Mouse (Mus musculus): ENCODE results near the gene Lrrtm3.

The Lrrtm3 gene

DNA sequence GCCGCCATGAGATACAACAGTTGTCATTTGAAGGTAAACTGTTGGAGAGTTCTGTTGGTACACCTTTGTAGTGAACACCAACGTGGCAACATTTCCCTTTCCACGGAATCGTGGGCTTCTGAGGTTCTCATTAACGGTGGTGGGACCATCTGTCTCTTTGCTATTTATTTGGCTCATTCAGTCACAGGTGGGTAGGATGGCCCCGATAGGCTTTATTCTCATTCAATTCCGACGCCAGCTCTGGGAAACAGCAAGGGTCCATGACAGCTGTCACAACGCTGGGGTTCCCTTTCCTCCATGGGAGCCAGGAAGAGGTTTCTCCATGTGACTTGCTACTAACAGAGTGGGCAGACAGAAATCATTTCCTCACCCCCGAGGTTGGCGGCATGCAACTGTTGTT, 48.2 kb downstream of the Lrrtm3 start:
- no peak for DNase-seq (ENCODE audit: low read depth, low spot score)

DNA sequence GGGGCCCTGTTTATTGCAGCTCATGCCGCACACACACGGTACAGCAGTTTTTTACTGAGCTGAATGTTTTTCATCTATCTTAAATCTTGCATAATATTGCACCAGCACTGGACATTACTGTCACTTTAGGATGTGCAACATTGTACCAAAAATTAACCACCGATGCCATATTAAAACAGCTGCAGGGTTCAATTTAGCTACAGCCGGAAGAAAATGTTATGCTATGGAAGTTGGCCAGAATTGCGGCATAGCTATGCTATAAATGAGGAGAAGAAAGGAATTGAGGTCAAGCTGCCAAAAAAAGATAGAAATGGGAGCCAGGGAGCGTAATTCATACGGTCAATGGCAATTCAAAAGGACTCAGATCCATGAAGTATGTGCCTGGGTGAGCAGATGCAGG, 48.9 kb downstream of the Lrrtm3 start:
- DNase-seq (ENCODE audit: low read depth, low spot score) = no peak

DNA sequence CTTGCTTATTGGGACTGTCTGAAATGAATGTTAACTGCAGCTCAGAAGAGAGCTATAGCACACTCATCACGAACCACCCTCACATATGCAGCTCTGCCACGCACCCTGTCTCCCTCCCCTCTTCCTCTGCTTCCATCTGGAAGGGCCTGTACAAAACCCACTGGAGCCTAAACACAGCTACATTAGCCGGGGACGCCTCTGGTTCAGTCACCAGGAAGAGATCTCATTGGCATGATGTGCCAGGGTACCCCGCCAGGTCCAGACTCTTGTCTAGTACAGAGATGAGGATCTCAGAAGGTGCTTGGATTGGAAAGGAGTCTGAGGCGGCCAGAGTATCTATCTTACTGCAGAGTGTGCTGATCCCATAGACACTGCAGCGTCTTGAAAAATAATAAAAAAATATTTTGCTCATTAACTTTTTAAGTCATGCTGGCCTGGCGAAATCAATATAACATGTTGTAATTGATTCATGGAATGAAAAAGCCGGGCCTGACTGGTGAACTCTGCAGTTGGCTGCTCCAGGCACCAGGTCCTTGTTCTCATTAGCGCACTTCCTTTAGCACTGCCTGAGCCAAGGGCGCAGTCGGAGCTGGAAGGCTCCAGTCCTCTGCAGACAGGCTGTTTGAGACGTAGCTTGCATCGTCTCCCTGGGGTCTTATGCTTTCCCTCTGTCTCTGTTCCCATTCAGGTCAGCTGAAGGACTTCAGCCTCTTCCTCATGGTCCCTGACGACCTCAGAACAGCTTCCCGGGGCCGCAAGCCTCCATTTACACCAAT, 50.1 kb downstream of the Lrrtm3 start:
- peak; percentile 49 for DNase-seq (ENCODE audit: low read depth, low spot score)

DNA sequence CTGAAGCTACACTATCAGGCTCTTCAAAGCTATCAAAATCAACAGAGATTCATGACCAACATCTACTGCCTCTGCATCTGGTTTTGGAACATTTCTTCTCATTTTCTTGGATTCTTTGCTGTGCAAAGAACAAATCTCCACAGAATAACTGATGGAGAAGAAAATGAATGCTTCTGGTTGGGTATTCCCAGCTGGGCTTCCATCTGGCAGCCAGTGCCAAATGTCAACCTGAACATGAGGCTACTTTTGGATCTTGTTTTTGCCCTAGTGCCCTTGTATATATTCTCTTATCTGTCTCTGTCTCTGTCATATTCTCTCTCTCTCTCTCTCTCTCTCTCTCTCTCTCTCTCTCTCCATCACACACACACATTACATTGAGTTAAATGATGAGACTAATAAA, 59.2 kb downstream of the Lrrtm3 start:
- no peak for DNase-seq (ENCODE audit: low read depth, low spot score)

DNA sequence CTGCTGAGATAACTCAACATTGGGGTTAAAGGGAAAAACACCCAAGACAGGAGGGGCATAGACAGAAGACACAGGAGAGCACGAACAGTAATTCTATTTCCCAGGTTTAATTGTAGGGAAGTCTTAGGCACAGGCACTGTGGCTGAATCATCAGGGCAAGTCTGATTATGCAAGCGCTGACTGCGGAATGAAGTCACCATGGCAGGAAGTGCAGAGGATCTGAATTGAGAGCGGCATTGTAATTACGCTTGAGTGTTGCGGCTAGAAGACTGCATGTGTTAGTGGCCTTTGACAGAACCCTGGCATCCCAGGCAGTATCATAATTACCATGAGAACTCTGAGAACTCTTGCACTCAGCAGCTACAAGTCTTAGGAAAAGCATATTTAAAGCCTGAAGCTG, 66.7 kb downstream of the Lrrtm3 start:
- peak; percentile 7 for DNase-seq (ENCODE audit: low read depth, low spot score)

DNA sequence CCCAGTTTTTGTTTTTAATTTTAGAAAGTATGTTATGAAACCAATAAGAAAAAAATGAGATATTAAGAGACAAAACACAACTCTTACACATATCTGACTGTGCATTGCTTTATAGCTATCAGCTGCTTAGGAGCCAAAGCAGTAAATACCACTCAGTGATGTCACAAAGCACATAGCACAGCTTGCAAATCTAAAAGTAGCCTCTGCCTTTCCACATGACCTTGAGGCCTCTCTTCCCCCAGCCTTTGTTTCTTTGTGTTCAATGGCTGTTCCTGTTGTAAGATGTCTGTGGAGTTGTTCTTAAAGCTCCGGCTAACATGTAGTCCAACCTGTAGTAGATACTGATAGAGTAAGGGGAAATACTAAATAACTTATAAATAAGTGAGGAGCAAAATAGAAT, 69.7 kb downstream of the Lrrtm3 start:
- DNase-seq (ENCODE audit: low read depth, low spot score) = no peak

DNA sequence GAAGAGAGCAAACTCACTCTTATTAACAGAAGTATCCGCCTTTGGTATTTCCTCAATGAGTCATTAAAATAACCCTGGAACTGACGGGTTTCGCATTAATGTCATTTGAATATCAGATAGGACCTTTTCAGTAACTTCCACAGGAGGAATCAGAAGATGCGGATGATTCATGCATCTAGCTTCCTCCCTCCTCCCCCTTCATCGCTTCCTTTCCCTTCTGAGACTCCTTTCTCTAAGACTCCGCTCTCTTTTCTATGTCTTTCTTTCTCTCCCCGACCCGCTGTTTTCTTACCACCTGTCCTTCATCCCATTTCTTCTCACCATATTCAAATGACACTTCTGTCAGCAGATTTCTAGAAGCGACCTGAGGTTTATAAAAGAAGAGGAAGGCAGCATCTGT, 88.1 kb downstream of the Lrrtm3 start:
- no peak for DNase-seq (ENCODE audit: low read depth, low spot score)

DNA sequence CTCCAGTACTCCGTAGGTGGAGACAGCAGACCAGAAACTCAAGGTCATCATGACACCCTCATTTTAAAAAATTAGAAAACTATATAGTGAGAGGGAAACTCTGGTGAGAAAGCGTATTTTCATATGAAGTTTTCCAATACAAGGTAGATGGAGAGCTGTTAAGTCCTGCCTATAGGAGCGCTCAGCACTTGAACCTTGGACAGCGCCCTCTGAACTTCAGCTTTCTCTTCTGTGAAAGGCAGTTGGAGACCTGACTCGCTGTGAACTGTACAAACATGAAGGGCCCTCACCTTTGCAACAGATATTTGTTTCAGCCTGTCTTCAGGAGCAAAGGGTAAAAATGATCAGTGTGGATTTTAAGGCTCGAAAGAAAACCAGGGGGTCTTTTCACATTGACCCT, 88.5 kb downstream of the Lrrtm3 start:
- no peak for DNase-seq (ENCODE audit: low read depth, low spot score)

DNA sequence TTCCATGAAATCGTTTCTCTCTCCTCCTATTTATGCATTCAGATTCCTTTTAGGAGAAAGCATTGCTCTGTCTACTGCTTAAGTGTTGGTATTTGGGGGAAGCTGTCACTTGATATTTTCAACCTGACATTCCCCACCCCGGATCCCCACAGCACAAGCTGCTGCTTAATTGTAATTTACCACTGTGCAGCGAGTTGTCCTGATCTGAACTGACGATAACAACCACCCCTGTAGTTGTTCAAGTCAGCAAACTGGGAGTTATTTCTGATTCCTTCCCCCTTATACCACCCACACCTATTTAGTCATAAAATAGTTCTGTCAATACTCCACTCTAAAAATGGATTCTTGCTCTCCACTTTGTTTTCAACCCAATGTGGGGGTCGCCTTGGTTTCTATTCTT, 95.8 kb downstream of the Lrrtm3 start:
- DNase-seq (ENCODE audit: low read depth, low spot score) = no peak

DNA sequence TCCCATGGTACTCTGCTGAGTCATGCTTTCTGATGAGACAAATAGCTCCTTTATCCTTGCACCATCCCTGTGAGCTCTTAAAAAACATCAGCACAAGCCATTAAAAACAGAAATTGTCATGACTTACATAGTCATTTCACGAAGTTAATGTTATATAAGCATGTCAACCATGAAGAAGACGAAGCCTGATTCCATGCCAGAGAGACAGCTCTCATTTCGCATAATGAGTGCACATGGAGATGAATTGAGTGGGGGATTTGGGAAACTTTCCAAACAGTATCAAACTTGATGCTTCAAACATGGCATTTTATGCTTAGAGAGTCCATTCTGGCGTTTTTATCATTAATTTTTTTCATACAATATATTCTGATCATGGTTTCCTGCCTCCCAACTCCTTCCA, 104.5 kb downstream of the Lrrtm3 start:
- no peak for DNase-seq (ENCODE audit: low read depth, low spot score)

DNA sequence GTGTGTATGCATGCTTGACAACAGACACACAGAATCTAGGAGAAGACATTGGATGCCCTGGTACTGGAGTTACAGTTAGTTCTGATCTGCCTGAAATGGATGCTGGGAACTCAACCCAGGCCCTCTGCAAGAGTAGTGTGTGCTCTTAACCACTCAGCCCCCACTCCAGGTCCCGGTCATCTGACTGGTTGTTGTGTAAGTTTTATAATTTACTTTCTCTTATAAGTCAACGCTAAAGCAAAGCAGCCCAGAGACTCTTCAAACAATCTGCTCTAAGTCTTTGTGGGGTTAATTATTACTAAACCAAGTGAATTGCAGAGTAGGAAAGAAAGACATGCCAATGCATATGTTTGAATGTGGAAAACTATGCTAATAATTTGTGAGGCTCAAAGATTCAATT, 110.7 kb downstream of the Lrrtm3 start:
- DNase-seq (ENCODE audit: low read depth, low spot score) = no peak

DNA sequence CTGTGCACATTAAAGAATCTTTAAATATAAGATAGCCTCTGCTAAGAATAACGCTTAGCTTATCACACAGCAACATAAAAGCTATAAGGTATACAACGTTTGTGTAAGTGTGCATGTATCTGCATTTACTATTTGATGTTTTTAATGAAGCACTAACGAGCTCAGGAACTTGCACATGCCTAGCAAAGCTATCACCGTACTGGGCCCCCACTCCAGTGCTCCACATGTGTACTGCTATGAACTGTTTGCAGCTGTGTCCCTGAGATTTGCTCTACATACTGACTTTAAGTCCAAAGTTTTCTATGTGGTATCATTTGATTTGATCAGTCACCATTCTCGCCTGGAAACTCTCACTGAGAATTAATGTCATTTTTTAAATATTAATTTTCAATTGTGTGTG, 111.1 kb downstream of the Lrrtm3 start:
- no peak for DNase-seq (ENCODE audit: low read depth, low spot score)

DNA sequence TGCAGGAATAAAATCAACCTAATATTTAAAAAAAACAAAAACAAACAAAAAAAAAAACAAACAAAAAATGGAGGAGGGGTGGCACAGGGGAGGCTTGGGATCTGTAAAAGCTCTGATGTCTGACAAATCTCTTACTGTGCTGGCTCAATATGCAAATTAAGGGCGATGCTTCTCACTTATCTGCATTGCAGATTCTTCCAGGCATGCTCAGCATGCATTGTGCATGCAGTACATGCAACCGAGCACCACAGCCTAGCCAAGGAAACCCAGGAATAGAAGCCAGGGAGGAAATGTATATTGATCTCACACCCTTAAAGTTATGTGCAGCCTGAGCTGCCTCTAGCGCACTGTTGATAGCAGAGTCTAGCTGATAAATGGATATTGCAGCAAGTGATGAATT, 111.5 kb downstream of the Lrrtm3 start:
- no peak for DNase-seq (ENCODE audit: low read depth, low spot score)

DNA sequence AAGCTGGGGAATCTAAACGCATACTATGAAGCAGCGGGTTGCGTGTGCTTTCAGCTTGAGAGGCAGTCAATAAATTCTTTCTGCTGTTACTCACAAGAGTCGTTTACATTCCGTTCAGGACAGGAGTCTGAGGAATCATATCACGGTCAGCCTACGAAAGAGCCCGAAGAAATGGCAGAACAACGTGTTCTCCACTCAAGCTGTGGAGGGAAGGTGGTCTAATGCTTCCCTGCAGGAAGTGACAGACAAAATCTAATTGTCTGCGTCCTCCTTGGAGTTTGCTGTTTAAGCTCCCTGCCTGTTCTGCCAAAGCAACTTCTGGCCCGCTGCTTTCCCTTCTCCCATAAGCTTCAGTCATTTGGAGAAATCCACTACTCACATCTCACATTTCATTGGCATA, 112.0 kb downstream of the Lrrtm3 start:
- DNase-seq (ENCODE audit: low read depth, low spot score) = no peak

DNA sequence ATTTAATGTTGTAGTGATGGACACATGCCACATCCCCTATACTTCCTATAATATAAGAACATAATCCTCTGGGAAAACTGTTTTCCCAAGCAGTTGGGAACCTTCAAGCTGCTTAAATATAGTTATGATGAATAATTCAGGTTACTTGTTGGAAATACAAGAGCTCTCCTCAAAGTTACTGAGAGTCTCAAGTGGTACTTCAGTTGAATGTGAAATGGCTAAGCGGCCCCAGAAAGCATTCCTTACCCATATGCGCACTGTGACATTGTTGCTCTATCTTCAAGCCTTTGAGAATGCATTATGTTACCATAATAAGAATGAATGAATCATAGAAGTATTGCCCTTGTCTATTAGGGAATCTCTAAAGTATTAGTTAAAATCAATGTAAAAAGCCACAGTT, 117.8 kb downstream of the Lrrtm3 start:
- DNase-seq (ENCODE audit: low read depth, low spot score) = no peak

DNA sequence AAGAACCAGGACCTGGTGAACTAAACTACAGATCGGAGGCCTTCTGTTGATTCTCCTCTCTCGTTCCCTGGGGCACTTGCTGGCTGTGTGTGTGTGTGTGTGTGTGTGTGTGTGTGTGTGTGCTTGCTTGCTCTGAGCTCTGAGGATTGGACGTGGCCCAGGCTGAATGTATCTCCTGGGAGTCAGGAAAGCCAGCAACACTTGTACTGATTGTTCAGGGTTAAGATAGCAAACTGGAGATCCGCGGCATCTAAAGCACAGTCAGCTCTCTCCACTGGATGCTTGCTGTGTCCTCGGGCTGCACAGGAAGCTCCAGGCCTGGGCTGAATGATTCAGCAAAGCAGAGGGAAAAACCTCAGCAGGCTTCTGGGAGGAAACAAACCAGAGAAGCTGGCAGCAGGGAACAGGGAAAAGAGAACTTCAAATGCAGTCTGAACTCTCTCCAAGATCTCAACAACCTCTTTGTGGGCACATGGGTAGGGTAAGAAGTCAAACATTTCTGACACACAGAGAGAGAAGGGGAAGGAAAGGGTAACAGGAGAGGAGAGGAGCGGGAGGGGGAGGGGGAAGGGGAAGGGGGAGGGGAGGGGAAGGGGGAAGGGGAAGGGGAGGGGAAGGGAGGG, 135.7 kb downstream of the Lrrtm3 start:
- DNase-seq (ENCODE audit: low read depth, low spot score) = peak; percentile 82

DNA sequence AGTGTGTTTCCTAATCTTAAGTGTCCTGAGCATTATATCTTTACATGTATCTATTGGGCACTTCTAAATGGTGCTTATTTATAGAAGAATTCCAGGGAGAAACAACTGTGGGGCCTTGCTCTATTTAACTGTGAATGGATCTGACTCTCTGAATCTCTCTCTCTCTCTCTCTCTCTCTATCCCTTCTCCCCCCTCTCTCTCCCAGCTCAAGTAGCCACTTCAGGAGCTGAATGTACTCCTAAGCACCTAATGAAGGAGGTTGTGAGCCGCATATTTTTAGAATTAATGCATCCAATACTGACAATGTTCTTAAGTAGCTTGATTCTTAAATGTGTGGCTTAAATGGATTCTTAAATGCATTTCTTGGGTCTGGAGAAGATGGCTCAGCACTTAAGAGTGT, 138.6 kb downstream of the Lrrtm3 start:
- no peak for DNase-seq (ENCODE audit: low read depth, low spot score)

DNA sequence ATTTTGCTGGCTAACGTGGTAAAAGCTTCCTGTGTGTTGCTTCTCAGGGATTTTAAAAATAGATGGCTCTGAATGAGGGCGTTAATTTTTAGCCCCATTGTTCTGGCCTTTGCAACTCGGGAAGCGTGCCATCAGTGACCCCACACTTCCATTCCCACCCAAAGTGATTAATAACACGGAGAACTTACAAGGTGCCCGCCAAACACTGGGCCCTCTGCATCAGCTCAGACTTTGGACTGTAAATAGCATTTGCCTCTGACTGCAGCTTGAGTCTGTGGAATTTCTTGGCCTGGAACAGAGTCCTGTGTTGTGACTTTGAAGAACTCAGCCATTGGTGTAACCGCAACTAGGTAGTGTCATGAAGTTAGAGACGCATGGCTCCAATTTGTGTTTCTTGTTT, 139.2 kb downstream of the Lrrtm3 start:
- no peak for DNase-seq (ENCODE audit: low read depth, low spot score)

DNA sequence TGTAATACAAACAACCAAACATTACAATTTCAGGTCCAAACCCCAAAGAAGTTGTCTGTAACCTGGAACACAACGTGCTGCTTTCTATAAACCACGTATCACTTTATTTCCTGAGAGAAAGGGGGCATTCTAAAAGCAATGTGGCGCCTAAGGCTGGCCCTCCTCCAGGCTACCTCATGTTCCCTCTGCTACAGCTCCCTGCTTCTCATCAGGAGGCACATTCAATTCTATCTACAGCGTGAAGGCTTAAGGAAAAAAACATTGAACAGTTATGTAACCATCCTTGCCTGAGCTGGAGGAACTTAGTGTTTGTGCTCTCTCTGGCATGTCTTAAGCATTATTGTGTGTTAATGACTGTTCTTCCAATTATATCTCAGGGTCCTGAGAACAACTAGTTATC, 142.8 kb downstream of the Lrrtm3 start:
- DNase-seq (ENCODE audit: low read depth, low spot score) = no peak

DNA sequence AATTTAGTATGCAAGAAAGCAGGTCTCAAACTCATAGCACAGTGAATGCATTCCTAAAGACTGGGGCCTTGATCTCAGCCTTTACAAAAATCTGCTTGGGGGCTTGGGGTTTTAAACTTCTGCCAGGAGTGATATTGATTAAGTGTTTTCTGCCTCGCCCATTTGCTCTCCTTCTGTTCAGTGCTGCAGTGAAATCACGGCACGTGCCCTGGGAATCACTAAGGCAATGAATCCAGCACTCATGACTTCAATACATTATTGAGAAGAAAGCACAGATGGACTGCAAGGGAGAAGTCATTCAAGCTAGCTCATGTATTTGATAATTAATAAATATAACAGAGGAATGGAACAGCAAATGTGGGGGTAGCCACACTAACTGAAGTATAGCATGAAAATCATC, 144.5 kb downstream of the Lrrtm3 start:
- DNase-seq (ENCODE audit: low read depth, low spot score) = no peak

DNA sequence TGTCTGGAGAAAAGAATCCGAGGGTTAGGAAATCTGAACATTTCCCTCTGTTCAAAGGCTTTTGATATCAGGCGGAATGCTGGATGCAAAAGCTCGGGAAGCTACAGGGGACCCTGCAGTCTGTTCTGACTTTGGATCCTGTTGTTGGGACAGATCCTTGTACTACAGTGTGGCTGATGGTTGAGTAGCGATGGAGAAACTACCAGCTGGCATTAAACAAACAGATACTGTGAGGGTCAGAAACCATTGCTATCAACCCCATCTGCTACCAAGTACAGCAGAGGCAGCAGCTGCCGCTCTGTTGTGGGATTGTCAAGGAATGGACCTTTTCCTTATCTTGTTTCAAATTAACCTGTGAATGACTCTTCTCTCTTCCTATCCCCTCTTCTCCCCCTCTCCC, 156.1 kb downstream of the Lrrtm3 start:
- no peak for DNase-seq (ENCODE audit: low read depth, low spot score)

DNA sequence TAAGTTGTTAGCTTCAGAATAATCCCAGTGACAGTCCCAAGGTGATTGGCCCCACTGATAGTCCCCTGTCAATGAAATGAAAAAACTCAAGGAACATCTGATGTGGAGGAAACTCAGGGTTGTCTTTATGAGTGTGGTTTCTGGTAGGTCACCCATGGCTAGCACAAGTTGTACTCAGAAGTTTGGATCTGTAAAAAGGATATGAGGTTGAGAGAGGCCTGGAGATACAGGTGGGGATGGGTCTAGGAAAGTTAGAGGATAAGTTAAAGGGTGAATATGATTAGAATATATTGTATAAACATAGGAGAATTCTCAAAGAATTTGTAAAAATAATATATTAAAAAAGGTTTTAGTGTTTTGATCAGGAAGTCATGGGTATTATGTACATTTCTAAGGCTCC, 162.7 kb downstream of the Lrrtm3 start, which contains the start of gene Gm10118:
Gene Gm10118 (minus strand): TSS at position 101 of the 400 bp plus-strand sequence.
- no peak for DNase-seq (ENCODE audit: low read depth, low spot score)

DNA sequence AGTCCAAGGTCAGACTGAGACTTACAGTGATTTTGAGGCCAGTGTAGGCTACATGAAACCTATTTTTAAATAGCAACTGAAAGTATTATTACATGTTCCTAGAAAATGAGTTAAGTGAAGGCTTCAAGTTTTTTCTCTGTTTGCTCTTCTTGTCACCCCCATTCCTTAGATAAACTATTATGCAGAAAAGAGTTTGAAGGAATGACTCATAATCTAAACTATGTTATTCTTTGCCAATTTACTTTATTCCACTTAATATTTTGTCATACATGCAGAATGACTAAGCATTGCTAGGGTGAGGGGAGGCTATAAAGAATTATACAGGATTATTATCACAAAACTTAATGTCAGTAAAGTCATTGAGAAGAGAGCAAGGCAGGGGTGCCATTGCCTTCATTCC, 181.2 kb downstream of the Lrrtm3 start:
- no peak for DNase-seq (ENCODE audit: low read depth, low spot score)

DNA sequence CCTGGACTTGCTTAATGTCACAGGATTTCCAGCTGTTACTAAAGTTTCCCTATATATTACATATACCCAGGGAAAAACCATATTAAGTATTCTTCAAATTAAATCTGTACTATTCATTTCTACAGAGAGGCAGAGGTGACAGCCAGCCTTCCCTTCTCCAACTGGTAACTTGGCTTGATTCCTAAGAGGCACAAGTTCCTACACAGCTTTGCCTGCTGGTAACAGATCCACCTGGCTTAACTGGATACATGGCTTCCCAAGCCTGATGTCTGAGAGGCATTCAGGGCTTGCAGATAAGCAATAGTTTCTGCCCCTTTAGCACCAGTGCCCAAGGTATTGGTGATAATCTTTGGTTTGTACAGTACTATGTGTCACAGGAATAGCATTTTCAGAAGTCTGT, 190.2 kb downstream of the Lrrtm3 start:
- peak; percentile 1 for DNase-seq (ENCODE audit: low read depth, low spot score)

All from skeletal muscle tissue, adult 2 months (tissue).